Mouse (Mus musculus) G1E (cell line): ENCODE data around the gene Eef2k. TPM values are rescaled to one million over a fixed set of nuclear protein-coding genes. Genes with fewer than 3 reads are reported as not detected.

Experiments
- ATAC-seq: 2 replicates; pipeline ENCODE4 v1.8.0; 2016; ENCODE audit warnings: mild to moderate bottlenecking; ENCODE audit not compliant: insufficient number of reproducible peaks, poor library complexity, low FRiP score, severe bottlenecking; ENCODE audit errors: extremely low read depth
- DNase-seq: peaks from one replicate; pipeline ENCODE4 v3.0.0; 2012; ENCODE audit warnings: low spot score
- H3K27me3 ChIP-seq: 2 replicates; pipeline ENCODE4 v1.6.1; 2012; ENCODE audit warnings: mild to moderate bottlenecking, low read length, inconsistent platforms; ENCODE audit not compliant: insufficient read depth
- H3K36me3 ChIP-seq: replicated peaks from 2 replicates; pipeline ENCODE3; 2012; ENCODE audit warnings: mild to moderate bottlenecking, inconsistent platforms
- H3K4me1 ChIP-seq: 2 replicates; pipeline ENCODE4 v1.6.1; 2012; ENCODE audit warnings: low read depth, low read length, inconsistent platforms, mixed read lengths; ENCODE audit not compliant: insufficient read depth
- H3K4me3 ChIP-seq: 2 replicates; pipeline ENCODE4 v1.5.1; 2012; ENCODE audit warnings: low read depth, mild to moderate bottlenecking, inconsistent platforms, low read length, moderate library complexity, mixed read lengths
- H3K9me3 ChIP-seq: replicated peaks from 2 replicates; pipeline ENCODE4 v1.6.1; 2012; ENCODE audit warnings: inconsistent platforms
- CTCF ChIP-seq: IDR thresholded peaks from 2 replicates; pipeline ENCODE4 v1.5.1; 2012; ENCODE audit warnings: low read depth, low read length, inconsistent platforms, mixed read lengths
- GATA1 ChIP-seq: IDR thresholded peaks from 2 replicates; pipeline ENCODE4 v1.6.1; 2012; ENCODE audit warnings: borderline replicate concordance, low read length, inconsistent platforms, mixed read lengths
- GATA2 ChIP-seq: IDR thresholded peaks from 2 replicates; pipeline ENCODE4 v1.6.1; 2012; ENCODE audit warnings: low read depth, low read length, inconsistent platforms, borderline replicate concordance
- POLR2AphosphoS5 ChIP-seq: IDR thresholded peaks from 2 replicates; pipeline ENCODE4 v1.6.1; 2012; ENCODE audit warnings: low read depth, low read length, inconsistent platforms; ENCODE audit not compliant: insufficient replicate concordance
- TAL1 ChIP-seq: conservative IDR thresholded peaks from 2 replicates; pipeline ENCODE4 v1.6.1; 2012; ENCODE audit warnings: low read depth, low read length, inconsistent platforms, mixed read lengths
- polyA plus RNA-seq: library from polyadenylated mRNA; stranded (reverse); fragments of >175 nt; gene quantifications from 2 replicates; pipeline ENCODE4 v1.2.3, GENCODE M21; 2012
- total RNA-seq, 2 experiments: library from RNA; stranded (forward) in 1 of 2; stranded (reverse) in 1 of 2; fragments of 200-1000 nt in 1 of 2; fragments of >200 nt in 1 of 2; fragmentation: Nextera tagmentation in 1 of 2; gene quantifications; 2 replicates each; pipeline ENCODE4 v1.2.3; 2014 to 2017

The Eef2k gene
- total and polyA plus RNA-seq, 3 experiments: 72.9 to 189 (median 107) TPM

DNA sequence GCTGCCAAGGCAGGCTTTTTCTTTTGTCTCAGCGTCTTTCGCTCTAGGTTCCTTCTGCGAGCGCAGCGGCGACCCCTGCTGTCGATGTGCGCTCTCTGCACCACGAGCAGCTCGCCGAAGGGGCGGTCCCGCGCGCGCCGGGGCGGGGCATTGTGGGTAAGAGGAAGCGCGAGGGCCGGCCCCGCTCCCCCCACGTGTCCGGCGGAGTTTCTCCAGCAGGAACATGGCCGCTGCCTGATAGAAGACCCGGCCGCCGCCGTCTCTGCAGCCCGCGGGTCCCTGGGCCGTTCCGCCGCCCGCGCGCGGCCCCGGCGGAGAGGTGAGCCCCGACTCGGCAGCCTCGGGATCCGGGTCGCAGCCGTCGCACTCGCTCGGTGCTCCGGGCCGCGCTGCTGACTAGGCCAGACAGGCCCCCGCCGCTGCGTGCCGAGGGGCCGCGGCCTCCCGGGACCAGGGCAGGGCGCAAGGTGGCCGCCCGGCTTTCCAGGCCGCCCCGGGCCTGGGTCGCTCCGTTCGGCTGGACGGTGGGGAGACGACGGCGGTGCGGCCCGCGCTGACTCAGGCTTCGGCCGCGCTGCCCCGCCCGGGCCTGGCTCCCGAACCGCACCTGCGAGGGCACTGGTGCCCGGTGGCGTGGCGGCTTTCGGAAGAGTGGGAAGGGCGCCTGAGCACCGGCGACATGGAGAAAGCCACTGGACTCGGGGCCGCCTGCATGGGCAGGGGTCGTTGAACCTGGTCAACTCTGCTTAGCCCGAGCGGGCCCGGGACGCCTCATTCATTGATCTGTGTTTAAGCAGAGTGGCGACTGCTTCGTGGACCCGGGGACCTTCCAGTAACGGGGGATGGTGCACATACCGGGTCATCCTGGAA is 75.2 kb downstream of the Eef2k start, which contains the start of gene Polr3e:
TSS of gene Polr3e (plus strand) at position 153 of the 870 bp plus-strand sequence.
- Histone ChIP-seq H3K4me3 (peak within 1 kb of the TSS; percentile 95), H3K36me3 (peaks cover 34% of the 10 kb centered on the region), H3K27me3 (no peaks in the 10 kb centered on the region), H3K4me1 (peaks cover 50% of the 10 kb centered on the region), H3K9me3 (no peaks in the 10 kb centered on the region)
- peak; percentile 75 for ATAC-seq
- peak; percentile 90 for DNase-seq
- TF ChIP-seq GATA2 (no peak), POLR2AphosphoS5 (no peak), CTCF (no peak), GATA1 (no peak), TAL1 (no peak)

DNA sequence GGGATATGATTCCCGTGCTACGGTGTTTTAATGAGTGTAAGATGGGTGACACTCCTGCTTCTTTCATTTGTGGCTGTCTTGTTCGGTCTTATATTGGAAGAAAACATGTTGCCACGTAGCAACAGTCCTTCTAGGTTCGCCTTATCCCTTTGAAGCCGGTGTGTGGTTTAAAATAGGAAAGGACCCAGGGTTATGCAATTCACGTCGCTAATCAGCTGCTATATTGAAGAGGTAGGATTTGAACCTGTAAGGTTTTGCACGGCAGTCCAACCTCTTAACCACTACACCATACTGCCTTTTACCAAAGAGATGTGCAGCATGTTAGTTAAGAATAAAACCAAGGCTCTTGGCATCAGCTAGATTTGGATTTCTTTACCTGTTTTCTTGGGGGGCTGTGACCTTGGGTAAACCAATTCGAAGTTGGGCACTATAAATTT is 75.9 kb downstream of the Eef2k start:
- ATAC-seq (peak; percentile 72), DNase-seq (peak; percentile 59)
- Histone ChIP-seq H3K9me3 (no peaks in the 10 kb centered on the region), H3K4me1 (peaks cover 48% of the 10 kb centered on the region), H3K27me3 (no peaks in the 10 kb centered on the region), H3K36me3 (peaks cover 41% of the 10 kb centered on the region), H3K4me3 (peak overlapping the region; percentile 95)
- TF ChIP-seq GATA1 (no peak), POLR2AphosphoS5 (peak; percentile 74; the same call in 1 of the 2 replicates)

GRCm38 (mm10) chr7:120933110-120933509 is 90.5 kb downstream of the Eef2k start:
- Histone ChIP-seq H3K4me3 (peak overlapping the region; percentile 60; the same call in 1 of the 2 replicates), H3K36me3 (peaks cover 100% of the 10 kb centered on the region), H3K9me3 (no peaks in the 10 kb centered on the region), H3K4me1 (peaks cover 73% of the 10 kb centered on the region), H3K27me3 (no peaks in the 10 kb centered on the region)
- no peak for ATAC-seq
- no peak for DNase-seq
- TF ChIP-seq CTCF (no peak), GATA2 (no peak), TAL1 (no peak), POLR2AphosphoS5 (no peak), GATA1 (no peak)

GRCm38 (mm10) chr7:120933680-120934195 is 91.1 kb downstream of the Eef2k start:
- Histone ChIP-seq H3K36me3 (peaks cover 100% of the 10 kb centered on the region), H3K9me3 (no peaks in the 10 kb centered on the region), H3K4me3 (peak overlapping the region; percentile 60; the same call in 1 of the 2 replicates), H3K4me1 (peaks cover 73% of the 10 kb centered on the region), H3K27me3 (no peaks in the 10 kb centered on the region)
- TF ChIP-seq GATA1 (no peak), CTCF (no peak), POLR2AphosphoS5 (no peak), GATA2 (peak; percentile 57; the same call in 1 of the 2 replicates), TAL1 (peak; percentile 93)
- DNase-seq: peak; percentile 62
- peak; percentile 79 for ATAC-seq

DNA sequence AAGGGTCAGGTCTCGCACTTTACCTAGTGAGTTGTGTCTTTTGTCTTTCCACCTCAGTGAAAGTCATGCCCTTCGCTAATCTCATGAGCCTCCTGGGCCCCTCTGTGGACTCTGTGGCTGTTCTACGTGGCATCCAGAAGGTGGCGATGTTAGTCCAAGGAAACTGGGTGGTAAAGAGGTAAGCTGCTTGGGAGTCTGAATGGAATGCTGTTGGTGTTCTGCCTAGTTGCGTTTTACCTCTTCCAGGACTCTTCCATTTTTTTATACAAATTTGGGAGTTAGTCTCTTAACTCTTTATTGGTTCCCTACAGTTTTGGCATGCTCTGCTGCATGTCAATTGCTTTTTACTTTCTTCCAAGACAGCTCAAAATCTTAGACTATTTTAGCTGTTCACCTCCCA is 92.1 kb downstream of the Eef2k start:
- H3K4me1 ChIP-seq: peaks cover 68% of the 10 kb centered on the region
- ATAC-seq: no peak

DNA sequence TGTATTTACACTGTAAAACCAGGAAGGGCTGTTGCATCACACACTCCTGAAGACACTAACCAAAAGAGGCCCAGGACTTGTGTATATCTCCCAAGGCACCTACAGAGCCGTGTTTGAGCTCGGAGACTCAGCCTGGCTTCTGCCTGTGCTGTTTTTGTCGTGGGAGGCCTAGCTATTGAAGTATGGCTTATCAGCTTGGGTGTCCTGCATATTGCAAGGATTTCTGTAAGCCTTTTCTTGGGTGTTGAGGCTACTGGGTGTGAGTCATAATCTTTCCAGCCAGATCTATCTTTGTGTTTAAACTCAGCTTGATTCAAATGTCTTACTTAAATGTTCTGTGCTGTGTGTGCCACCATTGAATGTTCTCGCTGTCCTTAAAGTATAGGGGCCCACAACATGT is 93.9 kb downstream of the Eef2k start:
- H3K4me1 ChIP-seq: peaks cover 50% of the 10 kb centered on the region
- no peak for DNase-seq
- peaks cover 100% of the 10 kb centered on the region for H3K36me3 ChIP-seq

More for the DNA sequence above, 92.1 kb downstream of the Eef2k start:
- no peak overlapping the region for H3K4me3 ChIP-seq
- no peaks in the 10 kb centered on the region for H3K27me3 ChIP-seq
- H3K9me3 ChIP-seq: no peaks in the 10 kb centered on the region
- peak; percentile 70 for TF ChIP-seq CTCF
- TF ChIP-seq GATA2: no peak
- peaks cover 100% of the 10 kb centered on the region for H3K36me3 ChIP-seq
- DNase-seq: peak; percentile 50

More for the DNA sequence above, 93.9 kb downstream of the Eef2k start:
- no peak for ATAC-seq
- Histone ChIP-seq H3K4me3 (no peak overlapping the region), H3K27me3 (no peaks in the 10 kb centered on the region), H3K9me3 (no peaks in the 10 kb centered on the region)
- no peak for TF ChIP-seq POLR2AphosphoS5
- TF ChIP-seq CTCF: no peak
- no peak for TF ChIP-seq GATA1
- TF ChIP-seq GATA2: no peak
- TF ChIP-seq TAL1: no peak
